Mouse (Mus musculus): Measurements from ENCODE around the gene Mlkl.
"Not testable (repeated sequence)": the region's sequence is repeated elsewhere in the genome, so short reads cannot be mapped to it uniquely, and the experiment has no call there.

Gene Mlkl

DNA sequence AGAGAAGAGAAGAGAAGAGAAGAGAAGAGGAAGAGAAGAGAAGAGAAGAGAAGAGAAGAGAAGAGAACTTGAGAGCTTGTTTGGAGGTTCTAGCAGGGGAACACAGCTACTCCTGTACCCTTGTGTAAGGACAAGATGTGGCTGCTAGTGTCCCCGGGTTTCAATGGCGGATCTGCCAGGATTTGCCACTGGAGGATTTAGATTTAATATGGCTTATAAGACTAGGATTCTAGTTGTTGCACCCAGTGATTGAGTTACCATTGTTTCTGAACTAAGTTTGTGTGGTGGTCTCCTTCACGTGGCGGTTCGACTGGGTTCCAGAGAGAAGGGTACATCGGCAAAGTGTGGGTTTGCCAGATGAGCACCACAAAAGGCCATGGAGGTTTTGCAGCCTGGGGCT, 24.0 kb downstream of the Mlkl start:
- DNase-seq (ENCODE audit: low read depth), result not testable (repeated sequence)

DNA sequence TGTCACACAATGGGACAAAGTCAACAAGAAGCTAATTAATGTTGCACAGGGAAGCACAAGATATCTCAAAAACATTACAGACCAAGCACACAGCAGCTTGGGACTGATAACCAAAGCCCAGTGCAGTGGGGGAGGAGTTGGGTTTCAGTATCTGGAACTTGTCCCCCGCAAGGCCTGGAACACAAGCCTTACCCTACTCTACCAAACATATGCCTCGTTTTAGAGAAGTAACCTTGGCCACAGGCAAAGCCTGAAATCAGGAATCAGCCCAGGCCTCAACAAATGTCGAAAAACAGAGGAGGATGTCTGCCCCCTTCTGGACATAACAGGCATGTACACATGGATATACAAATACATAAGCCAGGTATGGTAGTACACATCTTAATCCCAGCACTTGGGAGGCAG, 25.2 kb downstream of the Mlkl start:
- peak; percentile 63 for DNase-seq (ENCODE audit: low read depth)

DNA sequence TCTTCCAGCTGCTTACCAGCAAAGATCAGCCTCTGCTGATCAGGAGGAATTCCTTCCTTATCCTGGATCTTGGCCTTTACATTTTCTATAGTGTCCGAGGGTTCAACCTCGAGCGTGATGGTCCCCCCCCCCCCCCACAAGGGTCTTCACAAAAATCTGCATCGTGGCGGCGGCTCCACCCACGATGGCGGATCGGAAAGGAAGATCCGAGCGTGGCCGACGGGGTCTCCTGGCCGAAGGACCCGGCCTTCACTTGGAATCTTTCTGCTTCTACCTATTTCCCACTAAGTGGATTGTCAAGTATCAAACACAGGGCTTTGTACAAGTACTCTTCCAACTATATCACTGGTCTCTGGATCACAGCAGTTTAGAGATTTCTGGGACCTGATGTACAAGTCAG, 28.0 kb downstream of the Mlkl start:
- DNase-seq (ENCODE audit: low read depth), result not testable (repeated sequence)

DNA sequence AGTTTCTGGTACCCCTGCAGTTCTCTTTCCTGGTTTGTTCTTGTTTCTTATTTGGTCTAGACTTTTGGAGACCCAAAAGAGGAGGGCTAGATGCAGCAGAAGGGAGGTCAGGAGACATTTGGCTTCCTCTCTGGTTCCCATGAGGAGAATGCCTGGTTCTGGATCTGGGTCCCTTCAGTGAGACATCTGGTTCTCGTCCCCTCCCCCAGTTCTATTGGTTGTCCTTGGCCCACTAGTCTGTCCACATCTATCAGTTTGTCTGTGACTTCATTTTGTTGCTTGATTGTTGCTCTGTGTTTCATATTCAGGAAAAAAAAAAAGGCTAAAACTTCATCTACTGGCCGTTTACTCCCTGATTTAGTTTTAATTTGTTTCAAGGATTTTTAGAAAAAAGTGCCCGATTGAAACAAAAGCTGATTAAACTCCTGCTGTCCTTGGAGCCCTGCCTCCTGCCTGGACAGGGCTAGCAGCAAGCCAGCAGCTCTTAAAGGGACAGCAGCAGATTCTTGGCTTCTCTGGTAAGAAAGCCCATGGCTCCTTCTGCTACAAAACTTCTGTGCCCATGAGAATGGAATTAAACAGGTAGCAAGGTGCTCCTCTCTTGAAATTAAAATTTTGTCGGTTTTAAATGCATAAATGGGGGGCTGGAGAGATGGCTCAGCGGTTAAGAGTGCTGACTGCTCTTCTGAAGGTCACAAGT, 32.8 kb downstream of the Mlkl start:
- no peak for DNase-seq (ENCODE audit: low read depth)

DNA sequence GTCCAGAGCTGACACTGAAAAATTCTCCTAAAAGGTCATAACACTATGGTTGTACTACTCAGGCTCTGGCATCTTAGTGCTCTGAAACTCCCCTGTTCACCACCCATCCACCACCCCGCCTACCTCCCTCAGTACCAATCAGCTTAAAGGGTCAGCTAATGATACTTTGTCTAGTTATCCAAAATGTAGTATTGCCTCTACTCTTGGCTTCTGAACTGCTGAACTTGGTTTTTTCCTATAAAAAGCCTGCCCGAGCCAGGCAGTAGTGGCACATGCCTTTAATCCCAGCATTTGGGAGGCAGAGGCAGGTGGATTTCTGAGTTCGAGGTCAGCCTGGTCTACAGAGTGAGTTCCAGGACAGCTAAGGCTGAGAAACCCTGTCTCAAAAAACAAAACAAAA, 33.6 kb downstream of the Mlkl start:
- no peak for DNase-seq (ENCODE audit: low read depth)

DNA sequence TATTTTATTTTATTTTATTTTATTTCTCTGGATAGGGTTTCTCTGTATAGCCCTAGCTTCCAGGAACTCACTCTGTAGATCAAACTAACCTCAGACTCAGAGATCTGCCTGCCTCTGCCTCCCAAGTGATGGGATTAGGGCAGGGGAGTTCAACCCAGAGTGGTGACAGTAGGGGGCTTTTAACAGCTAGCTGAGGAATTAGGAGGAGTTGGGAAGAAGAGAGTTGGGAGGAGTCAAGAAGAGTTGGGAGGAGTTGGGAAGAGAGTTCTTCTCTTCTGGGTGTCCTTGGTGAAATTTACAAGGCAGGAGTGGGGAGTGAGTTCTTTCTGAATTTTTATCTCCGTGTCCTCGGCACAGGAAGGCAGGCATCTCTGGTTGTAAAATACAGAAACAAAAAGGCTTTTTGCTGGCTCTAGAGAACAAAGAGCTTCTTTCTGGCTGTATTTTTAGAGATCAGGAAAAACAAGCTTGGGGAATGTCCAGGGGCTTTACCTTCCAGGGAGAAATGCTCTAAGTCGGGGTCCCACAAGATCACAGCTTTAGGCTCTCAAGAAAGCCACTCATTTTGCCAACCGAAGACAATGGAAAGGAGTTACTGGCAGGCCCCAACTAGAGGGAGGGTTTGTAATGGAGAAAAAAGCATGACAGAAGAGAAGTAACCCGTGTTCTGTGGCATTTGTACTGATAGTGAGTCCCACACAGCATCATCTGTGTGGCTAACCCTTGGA, 34.7 kb downstream of the Mlkl start:
- not testable (repeated sequence) for DNase-seq (ENCODE audit: low read depth)

DNA sequence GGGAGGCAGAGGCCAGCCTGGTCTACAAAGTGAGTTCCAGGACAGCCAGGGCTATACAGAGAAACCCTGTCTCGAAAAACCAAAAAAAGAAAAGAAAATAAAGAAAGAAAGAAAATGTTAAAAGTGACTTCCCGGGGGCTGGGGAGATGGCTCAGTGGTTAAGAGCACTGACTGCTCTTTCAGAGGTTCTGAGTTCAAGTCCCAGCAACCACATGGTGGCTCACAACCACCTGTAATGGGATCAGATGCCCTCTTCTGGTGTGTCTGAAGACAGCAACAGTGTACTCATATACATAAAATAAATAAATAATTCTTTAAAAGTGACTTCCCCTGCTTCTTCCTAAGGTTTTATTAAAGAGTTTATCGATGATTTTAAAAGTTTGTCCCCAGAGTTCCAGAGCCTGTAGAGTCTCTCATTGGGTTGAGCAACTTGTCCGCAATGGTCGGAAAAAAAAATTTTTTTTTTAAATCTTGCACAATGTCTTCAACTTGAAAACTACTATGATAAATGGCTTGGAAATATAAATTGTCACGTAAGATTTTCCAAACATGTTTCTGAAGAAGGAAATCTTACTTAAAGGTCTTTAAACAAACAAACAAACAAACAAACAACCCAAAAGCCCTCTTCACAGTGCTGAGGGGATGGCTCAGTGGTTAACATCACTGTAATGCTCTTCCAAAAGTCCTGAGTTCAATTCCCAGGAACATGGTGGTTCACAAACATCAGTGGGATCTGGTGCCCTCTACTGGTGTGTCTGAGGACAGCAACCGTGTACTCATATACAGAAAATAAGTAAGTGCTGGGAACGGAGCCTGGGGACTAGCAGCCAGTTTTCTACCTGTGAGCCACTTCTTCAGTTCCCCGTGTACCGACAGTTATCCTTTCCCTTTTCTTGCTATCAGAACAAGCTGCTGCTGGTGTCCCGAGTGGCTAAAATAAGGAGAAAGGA, 37.1 kb downstream of the Mlkl start:
- peak; percentile 19 for DNase-seq (ENCODE audit: low read depth)

DNA sequence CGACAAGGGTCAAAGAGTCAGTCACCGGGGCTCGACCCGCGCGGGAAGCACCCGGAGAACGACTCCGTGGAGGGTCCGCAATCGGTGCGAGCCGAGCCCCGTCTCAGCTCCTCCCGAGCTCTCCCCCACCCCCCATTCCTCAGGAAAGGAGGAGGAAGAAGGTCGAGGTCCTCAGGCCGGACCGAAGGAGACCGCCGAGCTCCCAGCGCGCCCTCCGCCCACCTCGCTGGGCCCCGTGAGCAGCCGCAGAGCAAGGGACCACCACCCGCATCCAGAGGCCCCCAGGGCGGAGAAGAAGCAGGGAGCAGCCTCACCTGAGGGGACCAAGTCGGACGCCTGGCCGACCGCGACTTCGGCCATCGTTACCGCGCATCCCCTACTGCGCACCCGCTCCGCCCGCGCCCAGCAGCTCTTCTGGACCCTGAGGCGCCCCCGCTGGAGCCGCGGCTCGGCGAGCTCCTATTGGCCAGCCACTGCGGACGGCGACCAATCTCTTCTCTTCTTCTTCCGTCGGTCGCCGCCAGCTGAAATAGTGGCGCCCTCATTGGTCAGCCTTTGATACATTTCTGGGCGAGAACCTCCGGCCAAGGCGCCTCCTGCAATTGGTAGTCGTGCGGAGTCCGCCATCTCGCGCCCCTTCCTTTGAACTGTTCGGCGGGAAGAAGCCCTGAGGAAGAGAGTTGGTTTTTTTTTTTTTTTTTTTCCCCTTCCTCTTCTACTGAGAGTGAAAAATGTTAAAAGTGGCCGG, 38.0 kb downstream of the Mlkl start, which contains the start of gene Rfwd3:
TSS of gene Rfwd3 (minus strand) at position 402 of the 748 bp plus-strand sequence.
- DNase-seq (ENCODE audit: low read depth), result peak; percentile 91

DNA sequence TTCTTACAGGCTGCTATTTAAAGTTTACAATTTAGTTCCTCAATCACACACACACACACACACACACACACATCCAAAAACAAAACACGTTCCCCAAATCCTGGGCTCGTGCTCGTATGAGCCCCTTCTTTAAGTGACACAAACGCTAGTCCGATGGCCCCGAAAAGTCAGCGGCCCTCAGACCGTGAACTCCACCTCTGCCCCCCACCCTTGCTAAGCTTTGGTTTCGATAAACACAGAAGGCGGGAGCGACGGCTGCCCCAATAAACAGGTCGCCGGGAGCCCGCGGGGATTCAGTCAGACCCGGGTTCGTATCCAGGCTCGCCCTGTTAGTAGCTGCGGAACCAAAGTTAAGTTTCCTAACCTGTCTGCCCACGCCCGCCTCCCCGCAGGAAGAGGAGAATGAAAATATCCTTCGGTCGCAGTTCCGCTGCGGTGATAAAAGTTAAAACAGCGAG, 38.6 kb downstream of the Mlkl start:
- DNase-seq (ENCODE audit: low read depth), result peak; percentile 62

DNA sequence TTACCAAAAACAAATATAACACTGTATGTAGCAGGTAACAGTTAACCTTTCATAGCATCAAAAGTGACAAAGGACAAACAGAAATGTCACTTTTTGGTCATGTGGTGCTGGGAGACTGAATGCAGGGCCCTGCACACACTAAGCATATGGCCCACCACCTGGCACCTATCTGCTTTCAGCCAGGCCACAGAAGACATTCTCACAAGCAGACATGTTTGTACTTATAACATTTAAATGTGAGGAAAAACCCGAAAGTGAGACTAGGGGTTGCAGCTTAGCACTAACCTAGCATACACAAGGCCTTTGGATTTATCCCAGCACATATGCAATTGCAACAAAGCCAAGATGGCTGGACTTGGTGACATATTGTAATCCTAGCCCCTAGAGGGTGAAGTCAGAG, 40.0 kb downstream of the Mlkl start:
- DNase-seq (ENCODE audit: low read depth), result no peak

DNA sequence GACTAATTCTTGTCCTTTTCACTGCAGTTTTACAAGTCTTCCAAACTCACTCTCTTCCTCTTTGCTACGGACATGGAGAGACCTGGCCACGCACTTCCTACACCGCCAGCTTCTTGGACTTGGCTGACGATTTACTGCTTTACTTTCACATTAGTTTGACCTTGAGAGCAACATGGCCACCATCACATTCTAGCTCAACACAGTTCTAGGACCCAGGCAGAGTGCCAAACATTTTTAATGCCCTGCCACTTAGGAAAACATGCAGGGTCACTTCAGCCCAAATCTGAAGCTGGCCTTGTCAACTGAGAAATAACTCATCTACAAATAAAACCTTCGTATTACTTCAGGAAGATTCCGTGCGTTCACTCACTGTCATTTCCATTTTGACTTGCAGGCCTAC, 46.2 kb downstream of the Mlkl start:
- DNase-seq (ENCODE audit: low read depth), result no peak

DNA sequence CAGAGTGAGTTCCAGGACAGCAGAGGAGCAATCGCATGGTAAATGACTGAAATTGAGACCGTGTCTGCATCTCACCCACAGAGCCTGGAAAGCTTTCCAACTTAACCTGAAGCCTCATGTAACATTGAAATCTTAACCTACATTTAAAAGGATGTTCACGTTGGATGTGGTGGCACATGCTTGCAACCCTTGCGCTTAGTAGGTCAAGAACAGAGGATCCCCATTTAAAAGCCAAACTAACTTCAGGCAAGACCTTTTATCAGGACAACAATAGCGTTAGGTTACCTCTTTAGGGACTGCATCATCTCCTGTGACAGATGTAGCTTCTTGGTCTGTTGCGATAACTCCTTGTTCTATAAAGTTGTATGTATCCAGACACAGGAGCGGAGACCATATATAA, 47.4 kb downstream of the Mlkl start:
- DNase-seq (ENCODE audit: low read depth), result no peak

DNA sequence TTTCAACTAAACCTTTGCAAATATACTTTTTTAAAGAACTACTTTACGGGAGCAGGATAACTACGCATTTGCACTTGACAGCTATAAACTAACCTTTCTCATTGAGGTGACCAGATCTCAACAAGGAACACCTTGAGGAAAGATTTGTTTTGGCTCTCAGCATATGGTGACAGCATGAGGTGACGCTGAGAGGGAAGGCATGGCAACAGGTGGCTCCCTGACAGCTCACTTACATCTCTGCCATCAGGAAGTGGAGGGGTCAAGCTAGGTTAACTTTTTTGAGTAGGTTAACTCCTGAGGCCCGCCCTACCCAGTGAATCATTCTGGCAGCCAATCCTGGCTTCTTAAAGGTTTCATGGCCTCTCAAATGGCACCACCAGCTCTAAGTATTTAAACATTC, 52.4 kb downstream of the Mlkl start:
- DNase-seq (ENCODE audit: low read depth), result no peak

DNA sequence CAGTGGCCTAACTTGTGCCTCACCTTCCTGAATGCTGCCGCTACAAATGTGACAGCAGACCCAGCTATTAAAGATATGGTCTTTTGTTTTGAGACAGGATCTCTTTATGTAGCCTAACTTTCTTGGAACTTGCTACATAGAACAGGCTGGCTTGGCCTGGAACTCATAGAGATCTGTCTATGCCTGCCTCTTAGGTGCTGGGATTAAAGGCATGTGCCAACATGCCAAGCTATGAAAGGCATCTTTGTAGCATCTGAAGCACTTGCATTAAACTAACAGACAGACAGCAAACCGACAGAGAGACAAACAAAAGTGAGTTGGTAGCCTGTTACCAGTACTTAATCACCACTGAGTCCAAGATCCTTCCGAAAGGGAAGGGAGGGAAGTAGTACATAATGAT, 55.9 kb downstream of the Mlkl start:
- DNase-seq (ENCODE audit: low read depth), result no peak

DNA sequence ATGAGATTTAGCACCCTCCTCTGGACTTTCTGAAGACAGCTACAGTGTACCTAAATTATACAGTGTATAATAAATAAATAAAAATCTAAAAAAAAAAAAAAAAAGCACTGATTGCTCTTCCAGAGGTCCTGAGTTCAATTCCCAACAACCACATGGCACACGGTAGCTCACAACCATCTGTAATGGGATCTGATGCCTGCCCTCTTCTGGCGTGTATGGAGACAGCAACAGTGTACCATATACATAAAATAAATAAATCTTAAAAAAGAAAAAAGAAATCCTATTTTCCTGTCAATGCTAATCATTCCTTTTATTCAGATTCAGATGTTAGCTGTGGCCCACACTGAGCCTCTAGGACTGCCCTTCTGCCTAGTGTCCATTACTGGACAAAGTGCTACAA, 69.7 kb downstream of the Mlkl start:
- no peak for DNase-seq (ENCODE audit: low read depth)

DNA sequence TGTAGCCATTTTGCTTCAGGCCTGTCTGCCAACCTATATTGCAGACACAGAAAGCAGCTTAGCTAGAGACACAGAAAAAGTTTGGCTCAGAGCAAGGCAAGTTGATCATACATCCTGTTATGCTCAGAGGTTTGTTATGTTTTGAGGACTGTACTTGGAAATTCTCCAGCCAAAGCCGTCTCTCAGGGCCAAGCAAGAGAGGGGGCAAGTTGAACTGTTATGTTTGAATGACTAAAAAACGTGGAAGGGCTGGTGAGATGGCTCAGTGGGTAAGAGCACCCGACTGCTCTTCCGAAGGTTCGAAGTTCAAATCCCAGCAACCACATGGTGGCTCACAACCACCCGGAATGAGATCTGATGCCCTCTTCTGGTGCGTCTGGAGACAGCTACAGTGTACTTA, 71.8 kb downstream of the Mlkl start:
- DNase-seq (ENCODE audit: low read depth), result not testable (repeated sequence)

DNA sequence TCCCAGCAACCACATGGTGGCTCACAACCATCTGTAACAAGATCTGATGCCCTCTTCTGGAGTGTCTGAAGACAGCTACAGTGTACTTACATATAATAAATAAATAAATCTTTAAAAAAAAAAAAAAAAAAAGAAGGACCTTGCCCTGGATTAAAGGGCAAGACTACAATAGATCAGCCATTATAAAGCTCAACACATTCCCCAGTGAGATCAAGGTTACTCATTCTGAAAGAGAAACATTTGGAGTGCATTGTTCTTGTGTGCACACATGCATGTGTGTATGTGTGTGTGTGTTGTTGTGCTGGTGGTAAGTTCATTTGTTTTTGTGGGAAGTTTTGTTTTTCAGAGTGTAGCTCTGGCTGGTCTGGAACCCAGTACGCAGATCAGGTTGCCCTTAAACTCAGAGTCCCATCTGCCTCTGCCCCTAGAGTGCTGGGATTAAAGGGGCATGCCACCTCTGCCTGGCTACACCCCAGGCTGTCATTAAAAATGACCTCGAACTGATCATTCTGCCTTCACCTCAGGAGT, 73.2 kb downstream of the Mlkl start:
- no peak for DNase-seq (ENCODE audit: low read depth)

DNA sequence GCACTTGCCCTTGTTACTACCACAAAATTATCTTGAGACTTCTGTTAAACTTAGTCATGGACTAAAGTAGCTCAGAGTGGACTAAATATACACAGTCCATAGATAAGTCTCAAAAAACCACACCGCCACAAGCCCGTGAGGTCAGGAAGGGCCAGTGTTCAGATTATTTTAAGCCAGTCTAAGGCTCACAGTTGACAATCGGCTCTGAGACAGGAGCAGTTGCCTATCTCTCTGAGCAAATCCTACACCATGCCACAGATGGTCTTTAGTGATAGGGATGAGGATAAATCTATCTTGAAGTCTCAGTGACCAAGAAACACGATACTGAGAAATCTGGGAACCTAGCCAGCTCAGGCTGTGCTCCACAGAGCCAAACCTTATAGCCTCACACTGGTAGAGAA, 76.0 kb downstream of the Mlkl start:
- peak; percentile 76 for DNase-seq (ENCODE audit: low read depth)
